Mouse (Mus musculus) T-cell, adult 2 months (primary cell): ENCODE results near the gene Serpina3m.
"Not testable (repeated sequence)": the region's sequence is repeated elsewhere in the genome, so short reads cannot be mapped to it uniquely, and the experiment has no call there.

Experiments
- DNase-seq: peaks from one replicate; pipeline ENCODE4 v3.0.0; 2022; ENCODE audit warnings: low spot score

Gene Serpina3m

GRCm38 (mm10) chr12:104338226-104338625 lies at the start of gene Serpina3m, which contains the start of gene Serpina3k:
Gene Serpina3m, plus strand, starts transcription at chr12:104338486.
Gene Serpina3k, plus strand, starts transcription at chr12:104338486.
- DNase-seq, result not testable (repeated sequence)

- no peak for DNase-seq
Observed at GRCm38 (mm10) chr12:104289872-104290271, 48.4 kb upstream of the Serpina3m start.

- DNase-seq, result no peak
Observed at GRCm38 (mm10) chr12:104293963-104294362, 44.3 kb upstream of the Serpina3m start.

- no peak for DNase-seq
Observed at GRCm38 (mm10) chr12:104298049-104298448, 40.2 kb upstream of the Serpina3m start.

- no peak for DNase-seq
Observed at GRCm38 (mm10) chr12:104305991-104306390, 32.3 kb upstream of the Serpina3m start.

- no peak for DNase-seq
Observed at GRCm38 (mm10) chr12:104314253-104314652, 24.0 kb upstream of the Serpina3m start, which contains the start of gene Serpina3j. Gene Serpina3j, plus strand, starts transcription at chr12:104314553.

- no peak for DNase-seq
Observed at GRCm38 (mm10) chr12:104322454-104322853, 15.8 kb upstream of the Serpina3m start.

GRCm38 (mm10) chr12:104331701-104332100 lies 6.6 kb upstream of the Serpina3m start:
- DNase-seq, result no peak

- DNase-seq, result not testable (repeated sequence)
Observed at GRCm38 (mm10) chr12:104336873-104337272, 1.4 kb upstream of the Serpina3m start.

GRCm38 (mm10) chr12:104338705-104339104 lies 419 bp downstream of the Serpina3m start:
- no peak for DNase-seq

- not testable (repeated sequence) for DNase-seq
Observed at GRCm38 (mm10) chr12:104342489-104342888, 4.2 kb downstream of the Serpina3m start.

GRCm38 (mm10) chr12:104345181-104345580 lies 6.9 kb downstream of the Serpina3m start:
- DNase-seq, result no peak

- no peak for DNase-seq
Observed at GRCm38 (mm10) chr12:104345707-104346106, 7.4 kb downstream of the Serpina3m start.

- DNase-seq, result no peak
Observed at GRCm38 (mm10) chr12:104347091-104347490, 8.8 kb downstream of the Serpina3m start.

- not testable (repeated sequence) for DNase-seq
Observed at GRCm38 (mm10) chr12:104351812-104352211, 13.5 kb downstream of the Serpina3m start.

- DNase-seq, result no peak
Observed at GRCm38 (mm10) chr12:104356006-104356405, 17.7 kb downstream of the Serpina3m start.

- DNase-seq, result no peak
Observed at GRCm38 (mm10) chr12:104369986-104370385, 31.7 kb downstream of the Serpina3m start.

GRCm38 (mm10) chr12:104377179-104377578 lies 38.9 kb downstream of the Serpina3m start:
- DNase-seq, result not testable (repeated sequence)

- DNase-seq, result not testable (repeated sequence)
Observed at GRCm38 (mm10) chr12:104378351-104378750, 40.1 kb downstream of the Serpina3m start.

GRCm38 (mm10) chr12:104378815-104379214 lies 40.5 kb downstream of the Serpina3m start:
- DNase-seq, result not testable (repeated sequence)

- DNase-seq, result no peak
Observed at GRCm38 (mm10) chr12:104379856-104380255, 41.6 kb downstream of the Serpina3m start.

- DNase-seq, result not testable (repeated sequence)
Observed at GRCm38 (mm10) chr12:104381071-104381604, 42.9 kb downstream of the Serpina3m start.

- not testable (repeated sequence) for DNase-seq
Observed at GRCm38 (mm10) chr12:104385987-104386386, 47.7 kb downstream of the Serpina3m start.

GRCm38 (mm10) chr12:104386878-104387277 lies 48.6 kb downstream of the Serpina3m start:
- DNase-seq, result not testable (repeated sequence)
